Mouse (Mus musculus) urinary bladder, adult 2 months (tissue): ENCODE measurements around the gene Edrf1. TPM values are rescaled to one million over a fixed set of nuclear protein-coding genes. Genes with fewer than 3 reads are reported as not detected.

Experiments
- DNase-seq: peaks from one replicate; pipeline ENCODE4 v3.0.0; 2022; ENCODE audit warnings: low spot score
- polyA plus RNA-seq: library from polyadenylated mRNA; depleted of rRNA; stranded (reverse); fragments of >200 nt; gene quantifications from 2 replicates; pipeline ENCODE4 v1.2.3, GENCODE M21; 2012; rRNA removed

Edrf1 gene
- polyA plus RNA-seq, result 17.9 and 22.1 TPM in 2 replicates

- peak; percentile 92 for DNase-seq
These were observed at the start of gene Edrf1 for GRCm38 (mm10) chr7:133637361-133638305. Edrf1 (plus strand) TSS chr7:133637543.

- no peak for DNase-seq
These were observed 45.6 kb upstream of the Edrf1 start for GRCm38 (mm10) chr7:133591750-133592149.

DNA sequence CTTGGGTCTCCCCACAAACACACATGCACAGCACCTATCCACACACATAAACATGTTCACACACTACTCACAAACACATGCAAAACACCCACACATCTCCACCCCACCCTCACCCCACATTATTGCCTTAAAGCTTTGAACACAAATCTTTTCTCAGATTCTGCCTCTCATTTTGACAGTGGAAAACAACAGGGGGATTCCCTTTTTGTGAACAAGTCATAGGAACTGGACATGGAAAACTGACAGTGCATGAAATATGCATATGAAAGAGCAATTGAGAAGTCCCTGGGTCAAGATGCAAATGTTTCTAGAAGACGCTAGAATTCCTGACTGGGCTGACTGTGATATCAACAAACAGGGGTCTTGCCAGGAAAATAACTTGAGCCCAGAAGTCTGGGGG is 36.8 kb upstream of the Edrf1 start:
- DNase-seq, result no peak

GRCm38 (mm10) chr7:133602058-133602457 is 35.3 kb upstream of the Edrf1 start, which contains the start of gene Tex36:
Tex36 (minus strand) TSS chr7:133602158.
- DNase-seq, result no peak

- DNase-seq, result no peak
These were observed 34.2 kb upstream of the Edrf1 start for GRCm38 (mm10) chr7:133603156-133603555.

- no peak for DNase-seq
These were observed 32.8 kb upstream of the Edrf1 start for GRCm38 (mm10) chr7:133604427-133605081.

DNA sequence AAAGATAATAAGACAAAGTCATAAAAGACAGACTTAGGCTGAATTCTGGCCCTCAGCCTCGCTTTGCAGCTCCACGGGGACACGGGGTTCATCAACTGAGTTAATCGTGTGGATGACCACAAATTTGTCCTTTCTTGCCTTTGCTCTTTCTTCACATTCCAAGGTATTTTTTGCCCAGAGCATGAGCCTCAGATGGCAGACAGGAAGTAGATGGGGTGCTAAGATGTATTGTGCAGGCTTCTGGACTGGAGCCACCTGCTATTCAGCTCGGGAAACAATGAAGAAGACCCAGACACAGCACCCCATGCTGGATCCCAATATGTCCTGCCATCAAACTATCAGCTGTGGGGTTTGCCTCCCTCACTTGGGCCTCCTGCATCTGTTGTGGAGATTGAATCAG is 30.0 kb upstream of the Edrf1 start:
- DNase-seq, result no peak

GRCm38 (mm10) chr7:133607883-133608575 is 29.3 kb upstream of the Edrf1 start:
- DNase-seq, result no peak

DNA sequence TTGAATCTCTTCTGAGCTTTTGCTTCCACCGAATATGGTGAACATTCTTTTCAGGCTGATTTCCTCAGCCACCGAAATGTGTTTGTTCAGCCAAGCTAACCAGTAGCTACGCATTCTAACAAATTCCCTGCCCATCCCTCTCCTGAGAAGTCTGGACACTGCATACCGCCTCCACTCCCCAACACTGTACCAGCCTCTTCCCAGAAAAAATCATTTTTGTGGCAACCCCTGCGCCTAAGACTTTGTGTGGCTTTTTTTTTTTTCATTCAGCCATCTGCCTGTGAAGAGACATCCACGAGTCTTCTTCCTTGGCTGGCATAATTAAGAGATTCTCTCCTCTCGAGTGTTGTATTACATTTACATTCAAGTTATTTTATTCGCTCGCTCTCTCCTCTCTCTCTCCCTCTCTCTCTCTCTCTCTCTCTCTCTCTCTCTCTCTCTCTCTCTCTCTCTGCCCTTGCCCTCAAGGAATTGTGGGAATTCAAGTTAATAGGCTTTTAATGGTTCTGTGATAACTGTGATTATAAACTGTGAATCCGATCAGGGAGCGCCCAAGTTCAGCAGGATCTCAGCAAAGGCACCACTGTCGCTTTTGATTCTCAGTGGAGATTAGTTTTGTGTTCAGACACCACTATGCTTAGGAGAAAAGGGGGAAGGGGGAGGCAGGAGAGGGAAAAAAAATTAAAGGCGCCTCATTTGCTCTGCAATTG is 28.6 kb upstream of the Edrf1 start:
- no peak for DNase-seq

GRCm38 (mm10) chr7:133609585-133609984 is 27.8 kb upstream of the Edrf1 start:
- no peak for DNase-seq

DNA sequence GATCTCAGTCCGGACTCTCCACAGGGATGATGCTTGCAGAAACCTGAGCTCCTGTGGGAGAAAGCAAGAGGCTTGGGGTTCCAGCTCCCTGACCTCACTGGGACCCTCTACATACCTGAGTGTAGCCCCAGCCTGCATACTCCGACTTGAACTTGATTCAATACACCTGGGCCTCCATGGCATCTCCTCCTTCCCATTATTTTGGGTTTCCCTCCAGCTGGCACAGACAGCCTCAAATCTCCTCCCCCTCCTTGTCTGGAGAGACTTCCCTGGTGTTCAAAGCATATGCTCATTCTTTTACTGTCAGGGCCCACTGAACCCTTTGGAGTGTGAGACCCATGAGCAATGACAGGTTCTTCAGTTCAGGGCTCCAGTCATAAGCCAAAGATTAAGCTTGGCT is 24.4 kb upstream of the Edrf1 start:
- DNase-seq, result no peak

- DNase-seq, result no peak
These were observed 16.6 kb upstream of the Edrf1 start for GRCm38 (mm10) chr7:133620721-133621120.

GRCm38 (mm10) chr7:133623226-133623625 is 14.1 kb upstream of the Edrf1 start:
- no peak for DNase-seq

DNA sequence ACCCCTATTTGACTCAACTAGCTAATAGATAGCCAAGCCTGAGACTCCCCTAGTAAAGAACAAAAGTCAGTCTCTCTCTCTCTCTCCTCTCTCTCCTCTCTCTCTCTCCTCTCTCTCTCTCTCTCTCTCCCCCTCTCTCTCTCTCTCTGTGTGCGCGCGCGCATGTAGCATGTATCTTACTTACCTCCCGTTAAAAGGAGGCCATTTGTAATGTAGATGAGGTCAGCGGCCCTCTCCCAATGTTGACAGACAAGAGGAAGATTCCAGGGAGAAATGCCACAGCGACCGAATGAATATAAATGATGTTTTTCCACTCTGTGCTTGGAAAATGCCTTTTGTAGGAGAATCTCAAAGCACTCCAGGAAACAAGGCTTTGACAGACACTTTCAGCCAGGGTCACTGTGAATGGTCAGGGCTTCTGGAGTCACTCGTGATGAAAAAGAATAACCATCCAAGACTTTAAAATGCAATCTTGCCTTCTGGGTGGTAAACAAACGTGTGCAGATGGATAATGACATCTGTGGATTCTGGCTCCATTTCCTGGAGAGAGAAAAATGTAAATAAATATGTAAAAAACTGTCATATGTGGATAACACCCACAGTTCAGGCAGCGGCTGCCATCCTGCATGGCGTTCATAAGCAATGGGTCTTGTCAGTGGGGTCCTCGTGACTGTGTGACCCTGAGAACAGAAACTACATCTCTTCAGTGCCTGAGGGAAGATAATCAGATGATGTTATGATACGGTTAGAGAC is 10.0 kb upstream of the Edrf1 start:
- DNase-seq, result no peak

DNA sequence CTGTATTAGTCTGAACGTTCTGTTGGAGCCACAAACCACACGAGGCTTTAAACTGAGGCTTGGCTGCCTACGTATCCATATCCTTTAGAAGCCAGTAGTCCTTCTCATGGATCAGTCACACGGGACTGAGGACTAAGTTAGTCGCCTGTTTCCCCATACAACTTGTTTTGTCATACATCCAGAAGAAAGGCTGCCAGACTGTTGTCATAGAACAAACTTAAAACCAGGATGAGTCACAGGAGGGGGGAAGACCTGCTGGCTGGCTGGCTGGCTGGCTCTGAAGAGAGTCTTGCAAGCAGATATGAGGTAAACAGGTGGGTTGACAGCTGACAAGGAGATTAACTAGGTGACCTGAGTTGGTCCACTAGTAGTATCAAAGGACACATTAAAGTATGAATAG is 6.5 kb upstream of the Edrf1 start:
- DNase-seq, result no peak

DNA sequence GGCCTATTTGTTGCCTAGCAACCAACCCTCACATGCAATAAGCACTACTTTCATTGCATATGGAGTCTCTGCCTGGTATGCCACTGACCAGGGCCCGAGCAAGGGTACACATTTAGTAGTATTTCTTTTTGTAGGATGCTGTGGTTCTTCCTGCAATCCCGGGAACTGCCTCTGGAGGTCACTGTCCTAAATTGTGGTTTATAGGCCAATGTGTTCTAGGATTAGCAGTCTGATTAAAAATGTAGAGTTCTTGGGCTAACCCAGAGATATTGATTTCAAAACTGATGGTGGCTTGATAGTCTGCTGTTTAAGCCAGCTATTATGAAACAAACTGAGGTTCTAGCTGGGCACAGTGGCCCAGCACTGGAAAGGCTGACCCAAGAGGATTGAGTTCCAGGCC is 4.9 kb upstream of the Edrf1 start:
- no peak for DNase-seq

- no peak for DNase-seq
These were observed 2.3 kb upstream of the Edrf1 start for GRCm38 (mm10) chr7:133634932-133635650.

- peak; percentile 62 for DNase-seq
These were observed 498 bp upstream of the Edrf1 start for GRCm38 (mm10) chr7:133636738-133637352.

GRCm38 (mm10) chr7:133638306-133638705 is 963 bp downstream of the Edrf1 start:
- DNase-seq, result no peak

DNA sequence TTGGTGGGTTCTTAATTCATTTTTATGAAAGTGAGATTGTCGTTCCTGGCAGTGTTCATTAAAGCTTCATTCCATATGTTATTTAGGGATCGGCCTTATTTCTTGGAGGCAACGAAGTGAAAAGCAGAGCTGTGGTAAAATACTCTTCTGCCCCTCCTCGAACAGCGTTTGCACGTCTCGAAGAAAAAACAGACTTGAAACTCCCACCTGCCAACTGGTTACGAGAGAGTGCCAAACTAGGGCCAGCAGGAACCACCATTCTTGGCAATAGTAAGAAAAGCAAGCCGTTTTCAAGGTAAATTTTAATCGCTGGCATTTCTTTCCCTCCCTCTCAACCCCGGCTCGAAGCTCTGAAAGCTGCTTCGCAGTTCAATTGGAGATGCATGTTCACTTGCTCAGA is 1.5 kb downstream of the Edrf1 start:
- no peak for DNase-seq
